8 mouse cellular contexts compared by ENCODE assay signal in genomic region chr12:86775561-86776280, GRCm38 (mm10). TPM values are rescaled to one million over a fixed set of nuclear protein-coding genes. Genes with fewer than 3 reads are reported as not detected.
DNase-seq lines count a peak whose midpoint lies in the region; ATAC-seq and TF ChIP-seq lines count a peak whose summit lies in the region.
"Had no signal": no experiment of that assay in that cellular context is flagged by ENCODE, and none has a peak within 500 bp of the region (broad histone marks: within the 10 kb centered on the region; RNA-seq: fewer than 3 reads in every experiment).

No protein-coding gene starts in this region.

- no peaks in the 10 kb centered on the region for H3K36me3 ChIP-seq in ES-Bruce4 (ENCODE audit: control insufficient read depth, insufficient read depth, low read length, poor library complexity, severe bottlenecking)
- no peaks in the 10 kb centered on the region for H3K36me3 ChIP-seq in forebrain, embryonic 15.5 days
- H3K36me3 ChIP-seq: liver, embryonic 15.5 days had no signal

- H3K9ac ChIP-seq in ES-Bruce4 (ENCODE audit: low read depth, poor library complexity, severe bottlenecking), result no peak overlapping the region
- H3K9ac ChIP-seq in forebrain, embryonic 15.5 days (replicated peaks), result no peak overlapping the region
- H3K9ac ChIP-seq: liver, embryonic 15.5 days had no signal

- H3K4me2 ChIP-seq in forebrain, embryonic 15.5 days (replicated peaks), result no peak overlapping the region
- H3K4me2 ChIP-seq: liver, embryonic 15.5 days had no signal

- no peak for ATAC-seq in forebrain, embryonic 15.5 days (replicated peaks)

- H3K9me3 ChIP-seq in ES-Bruce4 (replicated peaks; ENCODE audit: control insufficient read depth, insufficient read depth, low read length, poor library complexity, severe bottlenecking), result no peaks in the 10 kb centered on the region
- H3K9me3 ChIP-seq in forebrain, embryonic 15.5 days, result no peaks in the 10 kb centered on the region
- H3K9me3 ChIP-seq: liver, embryonic 15.5 days had no signal

- TF ChIP-seq POLR2A in ES-Bruce4 (IDR thresholded peaks at IDR 0.05; ENCODE audit: insufficient read depth, low read length), result no peak

- WGBS in forebrain, embryonic 15.5 days, result 82% methylated on average over 7 of the region's 7 CpGs

- no peaks in the 10 kb centered on the region for H3K27me3 ChIP-seq in ES-Bruce4 (ENCODE audit: control insufficient read depth, insufficient read depth, low read length, poor library complexity, severe bottlenecking)
- no peaks in the 10 kb centered on the region for H3K27me3 ChIP-seq in forebrain, embryonic 15.5 days
- H3K27me3 ChIP-seq: liver, embryonic 15.5 days had no signal

- no peak overlapping the region for H3K4me3 ChIP-seq in ES-Bruce4 (ENCODE audit: low read depth, low read length)
- no peak overlapping the region for H3K4me3 ChIP-seq in forebrain, embryonic 15.5 days
- H3K4me3 ChIP-seq: liver, embryonic 15.5 days had no signal

- peak; percentile 44; the same call in 1 of the 2 replicates for TF ChIP-seq EP300 in ES-Bruce4 (IDR thresholded peaks at IDR 0.05; ENCODE audit: insufficient read depth, low read depth, low read length)

- DNase-seq in 3134 (ENCODE audit: extremely low read depth, insufficient read length, low spot score), result peak; percentile 42
- peak; percentile 84 to 92 for DNase-seq in heart, adult 18-20 months
- peak; percentile 50 to 60 for DNase-seq in kidney, postnatal 36 days
- DNase-seq in urinary bladder, postnatal 4 days (ENCODE audit: low spot score in 2 of 2), result peak; percentile 70 to 75
- DNase-seq in layer of hippocampus, adult 8-10 months (ENCODE audit: low spot score in 2 of 2), result no peak

- no peak for TF ChIP-seq CTCF in ES-Bruce4 (IDR thresholded peaks at IDR 0.05; ENCODE audit: low read depth, low read length)

- peaks cover 14% of the 10 kb centered on the region for H3K4me1 ChIP-seq in ES-Bruce4 (ENCODE audit: control insufficient read depth, insufficient read depth, low read length)
- H3K4me1 ChIP-seq in forebrain, embryonic 15.5 days, result peaks cover 13% of the 10 kb centered on the region
- H3K4me1 ChIP-seq: liver, embryonic 15.5 days had no signal

- peak overlapping the region; percentile 27; the same call in 1 of the 2 replicates for H3K27ac ChIP-seq in ES-Bruce4 (ENCODE audit: insufficient read depth, low read length)
- no peak overlapping the region for H3K27ac ChIP-seq in forebrain, embryonic 15.5 days (replicated peaks)
- H3K27ac ChIP-seq: liver, embryonic 15.5 days had no signal

RNA-seq across cellular contexts. Expression of gene Lrrc74a, which starts 41.6 kb away (rescaled TPM):
- polyA plus RNA-seq in ES-Bruce4 (2011; ENCODE audit: insufficient read depth, insufficient read length, low read depth, missing spikeins), result not detected in 2 replicates
- total RNA-seq in heart, adult 18-20 months (2021), result not detected
- not detected in 2 replicates for polyA plus RNA-seq in forebrain, embryonic 15.5 days (2015; fragmentation: Nextera tagmentation; extraction: Ambion mirVana)
- total RNA-seq in layer of hippocampus, adult 8-10 months (2022), result not detected
- polyA plus RNA-seq: liver, embryonic 15.5 days had no signal

RNA-seq across cellular contexts. Expression of gene Angel1, which starts 49.5 kb away (rescaled TPM):
- polyA plus RNA-seq in ES-Bruce4 (2011; ENCODE audit: insufficient read depth, insufficient read length, low read depth, missing spikeins), result 12.0 and 14.4 TPM in 2 replicates
- 1 to 10 TPM; 3.0 to 3.2 TPM for total RNA-seq in heart, adult 18-20 months (2021)
- polyA plus RNA-seq in forebrain, embryonic 15.5 days (2015; fragmentation: Nextera tagmentation; extraction: Ambion mirVana), result 10.6 and 10.7 TPM in 2 replicates
- 1 to 10 TPM; 5.4 to 8.3 (median 7.1) TPM for total RNA-seq in layer of hippocampus, adult 8-10 months (2022)

Comparison
In these comparisons a context has a peak if more than half of its experiments do, and no peak if none do; other contexts are left out.
1. DNase-seq: peak in 3134 (single experiment), heart, adult 18-20 months (2 of 2), kidney, postnatal 36 days (2 of 2) and urinary bladder, postnatal 4 days (2 of 2); none in layer of hippocampus, adult 8-10 months (0 of 2).